Mouse (Mus musculus): ENCODE measurements around the gene Stk24.

The Stk24 gene

DNA sequence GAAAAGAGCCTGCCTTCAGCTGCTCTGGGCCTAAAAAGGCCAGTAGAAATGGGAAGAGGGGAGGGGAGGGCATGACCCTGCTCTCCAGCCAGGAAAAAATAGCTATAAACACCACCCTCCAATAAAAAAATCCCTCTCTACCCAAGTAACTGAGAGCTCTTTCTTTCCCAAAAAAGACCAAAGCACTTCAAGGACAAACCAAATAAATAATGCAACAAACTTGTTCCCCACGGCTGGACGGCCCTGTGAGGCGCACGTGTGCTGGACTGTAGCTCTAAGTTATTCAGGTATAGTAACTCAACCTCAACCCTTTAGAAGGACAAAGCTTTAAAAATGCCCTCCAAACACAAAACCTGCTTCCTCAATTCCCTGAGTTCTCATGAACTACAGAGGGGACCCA lies 28.1 kb downstream of the Stk24 start:
- no peak for DNase-seq (ENCODE audit: low read depth)

- DNase-seq (ENCODE audit: low read depth), result no peak
Measured at GRCm38 (mm10) chr14:121350011-121350410, 29.8 kb downstream of the Stk24 start.

GRCm38 (mm10) chr14:121349291-121349690 lies 30.5 kb downstream of the Stk24 start:
- DNase-seq (ENCODE audit: low read depth), result no peak

DNA sequence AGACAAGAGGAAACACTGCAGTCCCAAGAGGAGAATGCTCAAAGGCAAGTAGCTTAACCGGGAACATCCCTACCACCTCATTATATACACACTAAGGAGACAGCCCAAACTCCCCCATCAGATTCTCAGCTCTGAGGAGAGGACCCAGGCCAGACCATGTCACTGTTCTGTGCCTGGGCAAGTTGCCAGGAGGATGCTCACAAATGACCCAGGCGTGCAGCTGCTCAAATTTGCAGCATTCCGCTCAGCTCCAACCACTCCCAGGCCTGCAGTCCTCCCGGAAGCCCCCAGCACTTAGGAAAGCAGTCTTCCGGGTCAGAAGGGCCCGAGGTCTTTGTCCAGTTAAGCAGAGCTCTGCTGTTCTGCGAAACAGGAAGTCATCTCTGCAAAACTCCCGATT lies 31.6 kb downstream of the Stk24 start:
- no peak for DNase-seq (ENCODE audit: low read depth)

GRCm38 (mm10) chr14:121347134-121347533 lies 32.7 kb downstream of the Stk24 start:
- no peak for DNase-seq (ENCODE audit: low read depth)

- no peak for DNase-seq (ENCODE audit: low read depth)
Measured at GRCm38 (mm10) chr14:121346654-121347053, 33.2 kb downstream of the Stk24 start.

DNA sequence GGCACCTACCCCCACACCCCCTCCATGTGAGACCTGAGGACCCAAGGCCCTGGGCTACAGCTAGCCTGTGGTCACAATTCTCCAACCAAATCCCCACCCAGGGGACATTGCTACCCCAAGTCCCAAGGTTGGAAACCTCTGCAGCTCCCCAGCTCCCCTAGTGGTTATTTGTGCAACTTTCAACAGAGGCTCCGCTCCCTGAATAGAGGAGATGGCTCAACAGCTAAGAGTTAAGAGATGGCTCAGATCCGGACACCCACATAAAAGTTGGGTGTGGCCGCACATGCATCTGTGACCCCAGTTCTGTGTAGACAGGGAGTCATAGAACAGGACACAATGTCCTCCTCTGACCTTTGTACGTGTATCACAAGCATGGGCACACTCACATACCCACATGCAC lies 33.8 kb downstream of the Stk24 start:
- DNase-seq (ENCODE audit: low read depth), result no peak

DNA sequence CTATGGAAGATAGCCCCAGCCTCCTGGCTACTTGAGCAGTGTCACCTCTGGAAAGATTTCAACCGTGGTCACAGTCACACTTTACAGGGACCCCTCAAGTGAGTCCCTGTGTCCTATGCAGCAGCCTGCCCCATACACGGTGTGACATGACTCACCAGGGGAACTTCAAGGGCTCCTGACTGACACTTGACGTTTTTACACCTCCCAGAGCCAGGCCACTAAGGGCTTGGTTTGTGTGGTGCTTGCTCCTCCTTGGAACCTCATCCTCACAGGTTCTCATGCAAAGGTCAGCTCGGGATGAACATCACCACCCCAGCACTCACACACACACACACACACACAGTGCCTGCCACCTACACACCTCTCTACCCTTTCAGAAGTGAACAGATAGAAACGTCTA lies 34.9 kb downstream of the Stk24 start:
- no peak for DNase-seq (ENCODE audit: low read depth)

DNA sequence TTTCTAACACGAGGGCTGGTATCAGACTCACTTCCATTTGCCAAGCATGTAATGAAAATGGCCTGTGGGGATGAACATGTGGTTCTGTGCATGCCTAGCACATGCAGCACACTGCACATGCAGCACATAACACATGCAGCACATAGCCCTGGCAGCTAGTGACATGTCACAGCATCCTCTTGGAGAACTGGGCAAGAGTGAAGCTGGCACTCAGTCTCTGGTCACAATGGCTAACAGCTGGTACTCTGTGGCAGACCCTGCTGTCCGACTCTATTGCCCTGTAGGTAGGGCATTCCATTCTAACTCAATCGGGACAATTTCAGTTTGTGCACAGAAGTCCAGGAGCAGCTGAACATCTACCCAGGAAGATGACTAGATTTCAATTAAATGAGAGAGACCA lies 36.9 kb downstream of the Stk24 start:
- no peak for DNase-seq (ENCODE audit: low read depth)

DNA sequence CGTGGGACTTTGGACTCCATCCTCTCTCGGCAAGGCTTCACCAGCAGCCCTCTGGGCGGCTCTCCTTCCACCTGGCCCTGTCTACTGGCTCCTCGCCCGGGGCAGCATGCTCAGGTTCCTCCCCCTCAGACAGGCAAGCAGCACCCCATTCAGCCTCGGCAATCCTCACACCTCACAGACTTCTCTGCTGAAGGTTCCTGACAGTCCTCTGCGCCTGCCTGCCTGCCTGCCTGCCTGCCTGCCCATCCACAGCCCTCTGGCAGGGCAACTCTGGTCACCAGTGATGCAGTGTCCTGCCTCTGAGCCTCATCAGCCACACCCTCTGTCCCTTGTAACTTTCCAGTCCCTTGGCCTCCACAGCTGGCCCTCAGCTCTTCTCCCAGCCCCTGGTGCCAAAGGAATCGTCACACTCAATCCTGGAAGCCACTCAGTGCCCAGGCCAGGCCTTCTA lies 39.8 kb downstream of the Stk24 start:
- DNase-seq (ENCODE audit: low read depth), result no peak

- DNase-seq (ENCODE audit: low read depth), result no peak
Measured at GRCm38 (mm10) chr14:121338819-121339573, 40.8 kb downstream of the Stk24 start.

DNA sequence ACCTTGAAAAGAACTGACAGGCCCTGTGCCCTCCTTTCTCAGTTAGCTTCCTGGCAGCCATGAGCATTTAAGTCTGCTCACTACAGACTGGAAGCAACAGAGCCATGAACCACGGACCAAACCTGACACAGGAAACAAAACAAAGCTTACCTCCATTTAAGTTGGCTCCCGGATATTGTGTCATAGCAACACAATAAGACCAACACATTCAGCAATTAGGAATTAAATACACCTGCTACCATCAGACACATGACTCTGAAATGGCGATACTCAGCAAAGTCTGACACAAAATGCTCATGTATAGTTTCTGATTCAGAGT lies 49.8 kb downstream of the Stk24 start:
- DNase-seq (ENCODE audit: low read depth), result no peak

GRCm38 (mm10) chr14:121329401-121330089 lies 50.3 kb downstream of the Stk24 start:
- no peak for DNase-seq (ENCODE audit: low read depth)

GRCm38 (mm10) chr14:121328878-121329277 lies 50.9 kb downstream of the Stk24 start:
- no peak for DNase-seq (ENCODE audit: low read depth)

- no peak for DNase-seq (ENCODE audit: low read depth)
Measured at GRCm38 (mm10) chr14:121326432-121326831, 53.4 kb downstream of the Stk24 start.

- no peak for DNase-seq (ENCODE audit: low read depth)
Measured at GRCm38 (mm10) chr14:121324521-121325330, 55.1 kb downstream of the Stk24 start.

DNA sequence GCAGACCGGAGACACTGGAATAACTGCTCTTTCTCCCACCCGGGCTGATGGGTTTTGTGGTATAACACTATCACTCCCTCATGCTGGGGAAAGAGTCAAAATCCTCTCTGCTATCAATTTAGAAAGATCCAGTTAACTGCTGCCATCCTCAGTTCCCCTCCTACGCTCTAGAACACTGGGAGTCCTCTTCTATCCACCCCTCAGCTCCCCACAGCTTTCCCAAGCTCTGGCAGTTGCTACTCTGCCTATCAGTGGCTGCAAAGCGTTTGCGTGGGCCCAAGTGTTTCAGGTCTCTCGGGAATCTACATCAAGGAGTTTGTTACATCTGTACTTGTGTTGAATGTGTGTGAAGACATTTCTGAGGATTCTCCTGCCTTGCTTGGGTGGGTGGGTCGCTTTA lies 57.2 kb downstream of the Stk24 start:
- DNase-seq (ENCODE audit: low read depth), result no peak

DNA sequence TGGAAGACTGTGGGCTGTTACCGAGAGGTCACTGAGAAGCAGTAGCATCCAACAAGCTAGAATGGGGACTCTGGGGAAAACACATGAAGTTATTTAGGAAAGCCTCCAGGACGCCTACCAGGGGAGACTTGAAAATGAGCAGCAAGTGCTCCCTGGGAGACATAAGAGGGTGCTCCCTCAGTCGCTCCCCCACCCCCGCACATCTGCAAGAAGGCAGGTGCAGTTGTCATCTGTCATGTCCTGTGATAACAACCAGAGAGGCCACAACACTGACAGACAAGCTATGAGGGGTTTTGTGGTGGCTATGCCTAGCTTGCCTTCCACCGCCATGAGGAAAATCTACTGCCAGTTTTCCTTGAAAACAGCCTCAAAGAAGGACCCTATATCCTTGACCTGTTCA lies 57.7 kb downstream of the Stk24 start:
- DNase-seq (ENCODE audit: low read depth), result no peak

DNA sequence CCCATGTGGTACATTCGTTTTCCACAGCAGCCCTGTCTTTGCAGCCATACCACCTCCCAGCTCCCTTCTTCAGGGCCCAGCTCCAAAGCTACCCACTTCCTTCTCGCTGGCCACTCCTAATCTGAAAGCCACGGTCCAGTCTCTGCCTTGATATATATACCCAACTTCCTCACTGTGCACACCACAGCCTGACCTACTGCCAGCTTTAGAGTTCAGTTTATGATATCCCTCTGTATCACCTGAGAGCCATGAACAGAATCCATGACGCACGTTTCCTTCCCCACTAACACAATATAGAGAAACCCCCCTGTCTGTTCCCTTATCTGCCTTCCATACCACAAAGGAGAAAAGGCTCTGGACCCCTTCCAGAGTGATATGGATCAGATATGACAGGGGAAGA lies 61.4 kb downstream of the Stk24 start:
- no peak for DNase-seq (ENCODE audit: low read depth)

GRCm38 (mm10) chr14:121317312-121317671 lies 62.5 kb downstream of the Stk24 start:
- no peak for DNase-seq (ENCODE audit: low read depth)

- no peak for DNase-seq (ENCODE audit: low read depth)
Measured at GRCm38 (mm10) chr14:121316631-121317311, 63.0 kb downstream of the Stk24 start.

- DNase-seq (ENCODE audit: low read depth), result no peak
Measured at GRCm38 (mm10) chr14:121316136-121316535, 63.7 kb downstream of the Stk24 start.
